Mouse (Mus musculus): ENCODE data around the gene Plekhm3.

Gene Plekhm3

DNA sequence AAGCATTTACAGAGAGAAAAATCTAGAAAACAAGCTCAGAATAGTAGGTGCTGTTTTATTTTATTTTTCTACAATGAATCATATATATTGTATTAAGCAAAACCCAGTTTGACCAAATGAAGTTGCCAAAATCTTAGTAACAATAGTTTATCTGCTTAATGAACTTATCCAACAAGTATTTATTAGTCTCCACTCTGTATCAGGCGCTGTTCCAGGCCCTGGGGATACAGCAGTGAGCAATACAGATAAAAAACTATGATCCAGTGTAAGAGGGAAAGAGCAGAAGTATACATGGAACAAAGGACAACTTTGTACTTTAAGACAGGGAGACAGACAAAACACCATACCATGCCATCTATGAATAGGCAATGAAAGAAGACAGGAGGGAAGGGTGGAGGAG, 81.5 kb downstream of the Plekhm3 start:
- no peak for DNase-seq

DNA sequence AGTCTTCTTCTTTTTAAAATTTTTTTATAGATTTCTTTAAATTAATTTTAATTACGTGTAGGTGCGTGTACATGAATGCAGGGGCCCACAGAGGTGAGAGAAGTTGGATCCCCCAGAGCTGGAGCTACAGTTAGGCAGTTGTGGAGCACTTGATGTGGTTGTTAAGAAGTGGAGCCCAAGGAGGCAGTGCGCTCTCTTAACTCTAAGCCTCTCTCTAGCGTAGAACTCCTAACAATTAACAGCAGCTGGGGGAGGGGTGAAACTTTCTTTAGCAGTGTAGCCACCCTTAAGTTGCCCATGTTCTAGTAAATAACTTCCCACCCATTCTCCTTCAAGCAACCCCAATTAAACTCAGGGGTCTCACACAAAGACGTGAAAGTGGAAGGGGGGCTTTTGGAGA, 84.7 kb downstream of the Plekhm3 start:
- DNase-seq, result no peak

DNA sequence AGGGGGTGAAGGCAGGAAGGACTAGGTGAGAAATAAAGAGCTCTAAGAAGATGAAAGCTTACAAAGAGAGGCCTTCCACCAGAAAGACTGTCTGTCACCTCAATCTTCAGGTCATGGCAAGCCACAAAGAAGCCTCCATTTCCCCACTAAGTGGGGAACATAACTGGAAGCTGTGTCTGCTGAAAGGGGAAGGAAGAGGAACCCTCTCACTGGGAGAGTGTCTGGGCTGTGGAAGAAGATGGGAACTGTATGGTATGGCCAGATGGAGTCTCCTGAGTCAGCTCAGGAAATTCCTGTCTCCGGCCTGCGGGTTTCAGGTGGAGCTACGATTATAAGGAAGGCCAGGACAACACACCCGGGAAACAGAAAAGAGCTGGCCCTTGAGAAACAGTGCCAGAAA, 88.9 kb downstream of the Plekhm3 start:
- no peak for DNase-seq

DNA sequence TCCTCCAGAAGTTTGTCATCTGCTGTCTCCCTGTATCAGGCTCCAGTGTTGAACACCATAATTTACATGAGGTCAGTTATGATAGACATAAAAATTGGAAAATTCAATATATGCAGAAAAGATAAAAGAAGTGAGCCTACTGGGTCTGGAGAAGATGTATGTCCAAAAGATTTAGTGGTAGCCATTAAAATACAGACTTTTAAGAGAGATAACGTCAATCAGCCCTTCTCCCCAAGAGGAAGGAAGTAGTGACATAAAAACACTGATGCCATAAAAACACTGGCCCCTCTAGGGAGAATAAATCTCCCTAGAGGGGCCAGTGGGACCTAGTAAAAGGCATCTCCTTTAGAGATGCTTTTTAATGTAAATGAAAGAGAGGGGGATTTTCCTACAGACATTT, 90.5 kb downstream of the Plekhm3 start:
- DNase-seq, result no peak

DNA sequence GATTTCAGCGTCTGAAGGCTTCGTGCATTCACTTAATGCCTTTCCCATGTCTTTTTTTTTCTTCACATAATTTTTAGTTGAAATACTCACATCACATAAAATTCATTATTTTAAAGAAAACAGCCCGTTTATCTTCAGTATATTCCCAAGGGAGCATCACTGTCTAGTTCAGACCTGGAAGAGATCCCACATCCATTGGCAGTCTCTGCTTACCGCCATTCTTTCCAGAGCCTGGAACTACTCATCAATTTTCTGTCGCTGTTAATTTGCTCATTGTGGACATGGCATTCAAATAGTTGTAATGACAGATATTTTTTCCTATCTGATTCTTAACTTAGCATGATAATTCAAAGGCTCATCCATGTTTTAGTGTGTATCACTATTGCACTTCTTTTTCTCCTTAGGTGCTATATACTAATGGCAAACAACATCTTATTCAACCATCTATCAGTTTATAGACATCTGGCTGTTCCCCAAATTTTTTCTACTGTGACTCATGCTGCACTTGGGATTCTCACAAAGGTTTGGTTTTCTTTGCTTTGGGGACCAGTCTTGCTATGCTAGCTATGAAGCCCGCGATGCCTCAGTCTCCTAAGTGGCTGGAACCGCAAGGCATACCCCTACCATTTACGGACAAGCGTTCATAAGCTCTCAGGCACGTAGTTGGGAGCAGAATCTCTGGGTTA, 96.2 kb downstream of the Plekhm3 start:
- DNase-seq, result no peak

DNA sequence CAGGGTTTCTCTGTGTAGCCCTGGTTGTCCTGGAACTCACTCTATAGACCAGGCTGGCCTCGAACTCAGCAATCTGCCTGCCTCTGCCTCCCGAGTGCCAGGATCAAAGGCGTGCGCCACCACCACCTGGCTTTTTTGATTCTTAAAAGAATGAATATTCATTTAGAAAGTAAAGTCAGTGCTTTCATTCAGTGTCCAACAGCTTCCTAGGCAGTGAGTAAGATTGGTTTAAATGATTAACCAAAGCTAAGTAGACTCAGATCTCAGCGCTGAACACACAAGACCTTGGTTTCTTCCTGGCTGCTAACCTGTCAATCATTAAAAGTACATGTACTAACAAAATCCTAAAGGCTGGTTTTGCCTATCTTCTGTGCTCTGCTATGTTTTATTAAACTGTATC, 96.8 kb downstream of the Plekhm3 start:
- peak; percentile 39 to 73 for DNase-seq

DNA sequence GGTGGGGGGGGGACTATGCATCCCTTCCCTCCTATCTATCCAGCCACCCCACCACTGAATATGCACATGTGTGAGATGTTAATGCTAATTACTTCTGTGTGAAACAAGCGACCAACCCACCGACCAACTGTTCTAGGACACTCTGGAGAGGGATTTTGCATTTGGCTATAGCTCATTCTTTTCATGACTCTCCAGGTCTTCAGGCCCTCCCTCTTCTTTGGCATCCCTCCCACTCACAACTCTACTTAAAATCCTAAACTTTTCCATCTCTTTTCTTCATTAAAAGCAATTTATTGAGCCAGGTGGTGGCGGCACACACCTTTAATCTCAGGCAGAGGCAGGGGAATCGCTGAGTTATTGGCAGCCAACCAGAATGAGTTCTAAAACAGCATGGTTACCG, 101.8 kb downstream of the Plekhm3 start:
- no peak for DNase-seq

DNA sequence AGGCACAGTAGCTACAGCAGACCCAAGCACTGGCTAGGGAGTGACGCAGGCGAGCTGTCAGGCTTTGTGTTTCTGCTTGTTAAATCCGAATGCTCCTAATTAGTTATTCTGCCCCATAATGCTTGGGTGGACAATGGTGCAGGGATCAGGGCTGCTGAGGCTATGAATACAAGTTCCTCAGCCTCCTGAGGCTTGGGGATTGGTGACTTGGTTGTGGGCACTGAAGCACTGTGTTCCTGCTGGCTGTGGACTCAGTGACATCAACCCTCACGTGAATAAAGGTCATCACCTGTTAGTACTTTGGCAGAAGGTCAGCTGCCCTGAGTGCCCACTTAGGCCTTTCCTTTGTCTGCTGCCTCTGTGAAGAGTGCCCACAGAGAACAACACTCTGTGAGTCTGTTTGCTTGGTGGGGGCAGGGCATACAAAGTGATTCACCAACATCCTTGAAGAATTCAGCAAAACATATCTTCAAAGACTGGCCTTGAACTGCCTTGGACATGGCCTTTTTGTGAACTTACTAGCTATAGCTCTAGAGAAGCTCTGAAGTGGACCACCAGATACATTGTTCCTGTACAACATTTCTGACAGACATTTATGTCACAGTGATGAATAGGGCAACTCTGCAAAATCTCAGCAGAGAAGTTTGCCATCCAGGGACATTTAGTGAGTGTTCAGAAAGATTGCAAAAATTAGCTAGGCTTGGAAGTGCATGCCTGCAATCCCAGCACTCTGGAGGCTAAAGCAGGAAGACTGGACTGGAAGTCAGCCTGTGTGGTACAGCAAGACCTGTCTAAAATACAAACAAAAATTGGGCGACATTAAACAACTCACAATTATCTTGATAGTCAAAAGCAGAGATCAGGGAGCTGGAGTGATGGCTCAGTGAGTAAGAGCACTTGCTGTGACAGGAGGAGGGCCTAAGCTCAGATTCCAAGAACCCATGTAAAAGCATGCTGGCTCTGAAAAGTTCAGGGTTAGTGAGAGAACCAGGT, 102.6 kb downstream of the Plekhm3 start:
- DNase-seq, result no peak

DNA sequence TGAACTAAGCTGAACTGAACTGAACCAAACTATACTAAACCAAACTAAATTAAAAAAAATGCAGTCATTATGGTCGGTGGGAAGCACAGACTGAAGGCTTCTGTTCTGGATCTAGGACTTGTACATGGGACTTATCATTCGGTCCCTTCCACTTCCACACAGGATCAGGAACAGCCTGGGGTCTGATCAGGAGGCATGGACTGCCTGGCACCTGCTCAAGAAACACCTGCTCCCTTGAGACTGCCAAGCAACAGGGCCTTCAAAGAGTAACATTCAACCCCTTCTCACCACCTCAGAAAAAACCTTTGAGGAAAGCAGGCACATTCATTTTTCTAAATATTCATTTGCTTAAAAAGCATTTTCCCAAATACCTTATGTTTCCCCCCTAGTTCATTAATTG, 103.4 kb downstream of the Plekhm3 start:
- DNase-seq, result no peak

DNA sequence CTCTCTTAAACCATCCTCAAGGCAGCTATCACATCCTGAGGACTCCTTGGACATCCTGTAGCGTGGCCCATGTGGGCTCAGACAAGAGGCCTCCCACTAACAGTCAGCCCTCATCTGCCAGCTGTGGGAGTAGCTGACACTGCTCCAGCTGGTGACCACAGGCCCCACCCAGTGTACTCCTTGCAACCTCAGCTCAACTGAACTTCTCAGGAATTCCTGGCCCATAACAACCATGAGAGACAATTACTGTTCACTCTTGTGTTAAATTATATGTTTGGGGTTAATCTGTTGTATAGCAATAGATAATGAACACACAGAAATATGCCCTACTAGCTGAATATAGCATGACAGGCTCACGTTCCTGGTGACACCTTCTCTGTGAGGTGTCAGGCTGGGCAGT, 104.4 kb downstream of the Plekhm3 start:
- DNase-seq, result peak in 1 of 2 experiments; percentile 18

DNA sequence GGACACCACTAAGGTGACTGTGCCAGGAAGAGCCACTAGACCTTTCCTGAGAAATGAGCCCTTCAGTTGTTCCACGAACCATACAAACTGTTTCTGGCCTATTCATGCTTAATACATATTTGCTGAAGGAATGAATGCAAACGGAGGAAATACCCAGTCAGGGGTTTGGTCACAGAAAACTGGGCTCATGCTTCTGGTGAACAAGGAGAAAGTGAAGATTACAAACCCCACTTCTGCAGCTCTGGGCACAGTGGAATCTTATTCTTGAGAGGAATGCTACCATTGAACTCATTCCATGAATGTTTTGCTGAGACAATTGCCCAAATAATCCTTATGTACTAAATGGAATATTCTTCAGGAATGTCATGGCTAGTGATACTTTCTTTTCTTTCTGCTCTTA, 106.3 kb downstream of the Plekhm3 start:
- DNase-seq, result no peak

DNA sequence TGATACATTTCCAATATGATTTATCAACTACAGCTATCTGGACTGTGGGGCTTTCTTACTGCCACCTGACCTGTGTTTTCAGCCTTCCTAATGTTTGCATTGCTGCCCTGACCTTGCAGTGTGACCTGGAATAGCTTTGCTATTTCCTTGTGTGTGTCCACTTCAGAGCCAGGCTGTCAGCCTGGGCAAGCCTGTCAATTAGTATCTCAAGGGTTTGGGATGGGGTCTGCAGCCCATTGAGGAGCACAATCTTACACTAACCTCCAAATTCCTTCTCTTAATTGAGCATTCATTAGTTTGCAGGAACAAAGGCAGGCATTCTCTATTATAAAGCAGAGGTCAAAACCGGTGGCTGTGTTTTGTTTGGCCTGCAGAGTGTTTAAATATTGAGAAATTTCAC, 107.6 kb downstream of the Plekhm3 start:
- no peak for DNase-seq

DNA sequence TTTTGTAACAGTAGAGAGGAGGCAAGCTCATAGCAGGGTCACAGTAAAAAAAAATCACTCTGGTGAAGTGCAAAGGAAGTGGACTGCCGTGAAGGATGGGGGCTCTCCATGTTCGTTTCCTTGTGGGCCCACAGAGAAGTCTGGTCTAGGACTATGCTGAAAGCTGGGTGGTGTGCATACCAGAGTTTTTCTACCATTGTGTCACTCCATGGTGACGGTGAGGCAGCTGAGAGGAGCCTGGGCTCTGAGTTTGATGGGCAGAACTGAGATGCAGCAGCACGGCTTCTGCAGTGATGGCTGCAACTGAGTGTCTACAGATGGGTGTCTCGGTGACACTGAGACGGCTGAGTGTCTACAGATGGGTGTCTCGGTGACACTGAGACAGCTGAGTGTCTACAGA, 108.5 kb downstream of the Plekhm3 start:
- DNase-seq, result no peak

DNA sequence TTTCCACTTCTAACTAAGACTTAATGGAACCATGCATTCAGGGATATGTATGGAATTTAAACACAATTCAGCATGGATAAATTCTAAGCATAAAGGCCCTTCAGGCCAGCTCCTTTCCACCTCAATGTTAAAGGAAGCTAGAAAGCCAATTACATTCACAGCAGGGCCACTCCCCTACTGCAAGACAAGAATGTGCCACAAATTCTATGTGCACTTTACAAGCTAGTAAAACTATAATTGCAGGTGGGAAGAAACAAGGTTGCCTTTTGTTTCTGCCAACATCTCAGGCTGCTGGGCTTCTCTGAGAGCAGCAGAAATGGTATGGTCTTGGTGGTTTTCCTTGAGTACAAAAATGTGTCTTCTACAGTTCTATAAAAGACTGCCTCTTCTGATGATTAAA, 109.1 kb downstream of the Plekhm3 start:
- no peak for DNase-seq

DNA sequence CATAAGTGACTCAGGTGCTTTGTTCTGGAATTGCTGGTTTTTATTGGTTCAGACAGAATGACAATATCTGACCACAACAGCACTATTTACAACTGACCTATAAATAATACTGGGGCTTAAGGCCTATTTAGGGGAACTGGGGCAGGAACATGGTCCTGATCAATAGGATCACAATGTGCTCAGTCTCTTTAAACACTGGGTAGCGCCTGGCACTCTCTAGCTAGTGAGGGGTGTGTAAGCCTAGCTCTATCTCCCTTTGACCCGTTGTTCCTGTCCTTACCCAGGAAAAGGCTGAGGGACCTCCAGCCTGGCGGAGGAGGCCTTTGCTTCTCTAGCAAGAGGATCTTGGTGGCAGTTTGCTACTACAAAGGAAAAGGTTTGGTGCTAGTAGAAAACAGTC, 111.6 kb downstream of the Plekhm3 start:
- no peak for DNase-seq

DNA sequence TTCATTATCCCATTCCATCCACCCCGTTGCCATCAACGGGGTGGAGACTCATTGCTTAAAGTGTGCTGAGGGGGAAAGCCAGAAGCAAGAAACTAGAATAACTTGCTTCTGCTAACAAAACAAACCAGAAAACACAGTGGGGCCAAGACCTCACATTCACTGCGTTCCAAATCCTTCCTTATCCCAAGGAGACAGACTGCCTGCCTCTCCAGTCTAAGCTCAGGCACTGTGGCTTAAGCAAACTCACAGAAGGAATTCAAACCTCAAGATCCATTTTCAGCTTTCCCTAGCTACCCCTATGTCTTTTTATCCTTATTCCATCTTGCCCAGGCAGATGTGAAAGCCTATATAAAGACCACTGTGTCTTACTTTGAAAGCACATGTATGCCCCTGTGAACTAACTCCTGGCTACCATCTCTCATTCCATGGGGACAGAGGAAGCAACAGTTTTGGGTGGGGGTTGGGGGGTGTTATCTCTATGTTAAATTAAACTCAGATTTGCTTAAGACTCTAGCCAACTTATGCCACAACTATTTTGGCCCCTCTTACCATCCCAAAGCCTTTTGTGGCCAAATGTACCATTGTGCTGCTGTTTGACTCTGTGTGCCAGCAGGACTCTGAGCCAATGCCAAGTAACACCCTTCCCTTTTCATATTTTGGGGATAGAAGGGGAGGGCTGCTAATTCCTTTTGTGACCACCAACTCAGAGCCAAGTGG, 112.6 kb downstream of the Plekhm3 start:
- DNase-seq, result no peak

DNA sequence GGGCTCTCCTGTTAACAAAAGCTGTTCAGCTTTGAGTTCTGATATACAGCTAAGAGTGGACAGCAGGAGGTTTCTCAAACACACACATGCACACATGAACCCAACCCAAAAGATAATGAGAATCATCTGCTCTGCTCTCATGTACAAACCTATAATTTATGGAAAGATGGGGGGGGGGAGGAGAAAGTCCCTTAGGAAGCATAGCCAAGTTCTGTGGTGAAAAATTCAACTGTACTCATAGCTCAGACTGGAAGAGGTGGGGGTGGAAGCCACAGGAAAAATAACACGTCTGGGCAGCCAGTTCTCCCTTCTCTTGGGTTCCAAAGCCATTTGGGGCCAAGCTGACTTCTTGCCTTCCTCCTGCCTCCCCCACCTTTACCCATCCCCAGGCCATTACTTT, 115.7 kb downstream of the Plekhm3 start:
- no peak for DNase-seq

DNA sequence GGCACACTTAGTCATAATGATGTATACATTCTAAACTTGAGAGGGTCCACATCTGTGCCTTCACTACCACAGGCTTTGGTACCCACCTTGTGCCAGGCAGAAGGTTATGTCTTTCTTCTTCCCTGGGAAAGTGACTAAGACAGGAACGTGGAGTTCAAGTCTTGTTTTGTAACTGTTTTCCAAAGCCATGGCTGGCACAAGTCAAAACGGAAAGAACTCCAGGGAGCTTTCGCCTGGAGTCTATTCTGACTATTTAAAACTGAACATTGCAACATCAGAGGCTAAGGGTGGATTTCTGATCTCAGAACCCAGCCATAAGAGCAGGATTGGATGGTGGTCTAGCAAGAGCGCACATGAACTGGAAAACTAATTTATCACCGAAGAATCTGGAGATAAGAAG, 120.0 kb downstream of the Plekhm3 start:
- DNase-seq, result no peak

DNA sequence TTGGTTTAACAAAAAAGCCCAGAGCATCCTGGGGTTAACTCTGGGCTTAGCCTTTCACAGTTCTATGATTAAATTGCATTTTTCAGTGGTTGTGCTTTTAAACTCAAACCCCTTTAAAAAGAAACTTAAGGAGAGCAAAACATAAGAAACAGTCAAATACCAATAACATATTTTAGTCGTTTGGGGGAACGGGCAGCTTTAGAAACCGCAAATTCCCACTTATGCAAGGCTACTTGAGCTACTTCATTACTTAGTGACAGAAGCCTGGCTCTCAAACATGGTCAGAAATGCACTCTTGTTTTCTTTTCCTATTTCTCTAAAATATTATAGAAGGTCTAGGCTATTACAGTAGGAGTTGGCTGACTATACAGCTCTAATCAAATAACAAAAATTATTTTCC, 120.5 kb downstream of the Plekhm3 start:
- DNase-seq, result no peak

DNA sequence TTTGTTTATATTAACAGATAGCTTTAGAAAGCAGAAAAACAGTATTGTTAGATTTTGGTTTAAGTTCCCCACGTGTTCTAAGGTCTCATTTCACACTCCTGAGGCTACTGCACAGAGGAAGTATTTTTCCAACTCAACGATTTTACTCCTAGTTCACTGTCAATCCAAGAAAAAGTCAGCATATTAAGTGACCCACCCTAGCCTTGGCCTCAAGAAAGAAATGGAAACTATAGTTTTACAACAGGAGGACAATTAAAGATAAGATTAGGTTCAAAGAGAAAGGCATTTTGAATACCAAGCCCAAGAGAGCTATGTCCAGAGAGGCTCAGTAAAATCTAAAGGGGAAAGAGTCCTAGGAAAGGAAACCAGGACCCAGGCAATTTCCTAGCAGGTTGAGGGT, 125.1 kb downstream of the Plekhm3 start:
- no peak for DNase-seq

DNA sequence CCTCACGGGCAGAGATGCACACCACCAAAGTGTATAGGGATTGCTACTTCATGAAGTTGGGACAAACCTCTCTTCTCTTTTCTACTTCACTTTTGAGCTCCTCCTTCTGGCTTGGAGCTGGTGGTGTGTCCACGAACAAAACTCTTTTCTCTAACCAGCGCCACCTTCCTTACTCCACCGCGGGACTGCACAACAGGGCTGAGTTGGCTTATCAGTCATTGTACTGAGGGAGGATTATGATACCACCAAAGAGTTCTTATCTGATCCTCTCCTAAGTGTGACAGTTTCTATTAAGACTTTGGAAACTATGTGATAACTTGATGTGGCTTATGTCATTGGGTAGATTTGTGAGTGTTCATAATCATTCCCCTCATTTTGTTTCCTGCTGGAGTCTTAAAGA, 129.2 kb downstream of the Plekhm3 start:
- DNase-seq, result no peak

DNA sequence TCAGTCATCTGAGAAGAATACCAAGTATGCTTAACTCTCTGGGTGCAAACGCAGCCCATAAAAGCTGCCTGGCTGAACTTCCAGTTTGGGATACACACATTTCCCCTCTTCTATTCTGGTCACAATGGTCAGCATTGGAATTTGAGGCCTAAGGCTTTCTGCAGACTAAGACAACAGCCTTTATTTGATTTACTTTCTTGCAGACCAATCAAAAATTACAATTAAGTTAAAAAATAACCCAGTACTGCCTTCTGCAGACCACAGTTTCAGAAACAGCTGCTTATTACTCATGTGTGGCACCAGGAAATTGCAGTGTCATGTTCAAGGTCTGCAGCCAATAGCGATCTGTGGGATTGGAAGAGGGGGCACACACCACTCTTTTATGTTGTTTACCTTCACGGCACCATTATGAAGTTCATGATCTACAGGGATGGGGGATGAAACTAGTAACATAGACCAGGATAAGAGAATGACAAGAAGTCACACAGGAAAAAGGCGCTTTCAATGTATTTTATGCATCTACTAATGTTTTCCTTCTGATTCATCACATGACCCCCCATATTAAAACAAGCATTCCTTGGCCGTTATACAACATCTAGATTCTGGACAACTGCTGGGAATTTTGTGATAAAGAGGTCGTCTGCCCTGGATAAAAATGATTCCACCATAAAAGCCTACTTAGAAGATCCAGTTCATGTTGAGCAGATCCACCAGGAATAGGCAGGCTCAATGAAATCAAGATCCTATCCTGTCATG, 130.1 kb downstream of the Plekhm3 start:
- peak in 1 of 2 experiments; percentile 42 for DNase-seq

DNA sequence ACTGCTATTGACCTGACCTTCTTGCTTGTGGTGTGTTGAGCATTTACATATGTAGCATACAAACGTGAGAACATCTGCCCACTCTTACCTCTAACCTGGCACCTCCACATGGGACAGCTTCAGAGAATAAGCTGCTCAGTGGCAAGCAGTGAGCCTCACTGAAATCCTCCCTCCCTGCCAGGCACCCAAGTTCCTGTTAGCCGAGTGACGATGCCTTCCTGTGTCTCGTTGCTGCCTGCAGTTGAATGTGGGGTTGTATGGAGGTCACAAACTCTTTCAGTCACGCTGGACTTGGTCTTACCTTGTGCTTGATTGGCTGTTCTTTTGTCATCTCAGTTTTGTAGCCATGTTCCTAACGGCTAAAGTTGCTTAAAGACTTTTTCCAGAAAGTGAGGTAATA, 133.1 kb downstream of the Plekhm3 start:
- no peak for DNase-seq

Measured in kidney, postnatal 36 days (tissue).